Mouse (Mus musculus) forebrain, embryonic 15.5 days (tissue): ENCODE measurements at regions not wholly inside any gene's neighbourhood (a gene's known extent, or its start where the extent isn't known, plus 50 kb on each side); places are given as distances from the start of the nearest gene placed in this dataset.

Source experiments
- ATAC-seq: fragments of 200-750 bp; cut with Nextera tagmentation; replicated peaks from 2 replicates; pipeline ENCODE4 v1.8.0; 2017; ENCODE audit warnings: mild to moderate bottlenecking, moderate TSS enrichment, moderate library complexity
- H3K27ac ChIP-seq: fragments of 300-500 bp; sonication (generic); replicated peaks from 2 replicates; pipeline ENCODE4 v1.5.1; 2015; ENCODE audit warnings: mild to moderate bottlenecking, inconsistent platforms
- H3K27me3 ChIP-seq: fragments of 300-500 bp; sonication (generic); 2 replicates; pipeline ENCODE4 v1.6.1; 2015; ENCODE audit warnings: inconsistent platforms
- H3K36me3 ChIP-seq: fragments of 300-500 bp; sonication (generic); 2 replicates; pipeline ENCODE4 v1.6.1; 2015; ENCODE audit warnings: mild to moderate bottlenecking, inconsistent platforms
- H3K4me1 ChIP-seq: fragments of 300-500 bp; sonication (generic); 2 replicates; pipeline ENCODE4 v1.6.1; 2015; ENCODE audit warnings: inconsistent platforms
- H3K4me2 ChIP-seq: fragments of 300-500 bp; sonication (generic); replicated peaks from 2 replicates; pipeline ENCODE4 v1.6.1; 2015; ENCODE audit warnings: mild to moderate bottlenecking, inconsistent platforms
- H3K4me3 ChIP-seq: fragments of 300-500 bp; sonication (generic); 2 replicates; pipeline ENCODE4 v1.5.1; 2015; ENCODE audit warnings: mild to moderate bottlenecking, inconsistent platforms
- H3K9ac ChIP-seq: fragments of 300-500 bp; sonication (generic); replicated peaks from 2 replicates; pipeline ENCODE4 v1.6.1; 2015; ENCODE audit warnings: mild to moderate bottlenecking, inconsistent platforms
- H3K9me3 ChIP-seq: fragments of 300-500 bp; sonication (generic); 2 replicates; pipeline ENCODE4 v1.6.1; 2016; ENCODE audit warnings: inconsistent platforms
- WGBS: fragments of 180-500 bp; shearing (Covaris S2); methylation state at CpG from one replicate; pipeline ENCODE4 v1.1.7; 2015; ENCODE audit warnings: mixed read lengths; 5-methylcytosine and 5-hydroxymethylcytosine counted together

- no peak overlapping the region for H3K27ac ChIP-seq
- H3K4me2 ChIP-seq, result no peak overlapping the region
- no peaks in the 10 kb centered on the region for H3K9me3 ChIP-seq
- no peaks in the 10 kb centered on the region for H3K4me1 ChIP-seq
- H3K4me3 ChIP-seq, result no peak overlapping the region
- WGBS, result 86% methylated on average over 5 of the region's 5 CpGs
- ATAC-seq, result no peak
- no peaks in the 10 kb centered on the region for H3K36me3 ChIP-seq
- H3K9ac ChIP-seq, result no peak overlapping the region
- no peaks in the 10 kb centered on the region for H3K27me3 ChIP-seq
These were observed 175.2 kb downstream of the Klf7 start for GRCm38 (mm10) chr1:63946834-63947233.

DNA sequence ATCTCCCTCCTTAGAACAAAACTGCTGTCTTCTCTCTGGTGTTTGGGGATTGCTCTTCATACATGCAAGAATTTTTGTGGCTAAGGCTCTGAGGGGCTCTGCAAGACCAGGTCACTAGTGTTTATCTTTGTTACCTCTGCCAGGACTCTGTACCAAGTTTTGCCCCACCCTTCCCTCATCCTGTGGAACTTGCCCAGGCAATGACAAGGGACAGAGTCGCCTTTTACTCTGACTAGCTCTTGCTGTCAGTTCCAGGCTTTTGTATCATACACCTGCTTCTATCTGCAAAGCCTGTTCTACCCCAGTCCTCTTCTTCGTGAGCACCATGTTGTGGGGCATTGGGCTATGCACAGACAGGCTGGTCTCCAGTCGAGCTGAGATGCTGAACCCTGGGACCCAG, 175.7 kb upstream of the 4933402D24Rik start:
- no peaks in the 10 kb centered on the region for H3K27me3 ChIP-seq
- WGBS, result 62% methylated on average over 3 of the region's 3 CpGs
- H3K4me3 ChIP-seq, result no peak overlapping the region
- H3K27ac ChIP-seq, result no peak overlapping the region
- no peaks in the 10 kb centered on the region for H3K9me3 ChIP-seq
- ATAC-seq, result no peak
- no peak overlapping the region for H3K9ac ChIP-seq
- no peaks in the 10 kb centered on the region for H3K36me3 ChIP-seq
- no peaks in the 10 kb centered on the region for H3K4me1 ChIP-seq
- H3K4me2 ChIP-seq, result no peak overlapping the region

GRCm38 (mm10) chr1:63938416-63938815, 169.3 kb upstream of the 4933402D24Rik start:
- Histone ChIP-seq H3K36me3 (no peaks in the 10 kb centered on the region), H3K27ac (no peak overlapping the region), H3K4me2 (no peak overlapping the region), H3K27me3 (no peaks in the 10 kb centered on the region), H3K9me3 (no peaks in the 10 kb centered on the region), H3K4me3 (no peak overlapping the region), H3K9ac (no peak overlapping the region), H3K4me1 (no peaks in the 10 kb centered on the region)
- WGBS, result 87% methylated on average over 4 of the region's 4 CpGs
- ATAC-seq, result no peak

DNA sequence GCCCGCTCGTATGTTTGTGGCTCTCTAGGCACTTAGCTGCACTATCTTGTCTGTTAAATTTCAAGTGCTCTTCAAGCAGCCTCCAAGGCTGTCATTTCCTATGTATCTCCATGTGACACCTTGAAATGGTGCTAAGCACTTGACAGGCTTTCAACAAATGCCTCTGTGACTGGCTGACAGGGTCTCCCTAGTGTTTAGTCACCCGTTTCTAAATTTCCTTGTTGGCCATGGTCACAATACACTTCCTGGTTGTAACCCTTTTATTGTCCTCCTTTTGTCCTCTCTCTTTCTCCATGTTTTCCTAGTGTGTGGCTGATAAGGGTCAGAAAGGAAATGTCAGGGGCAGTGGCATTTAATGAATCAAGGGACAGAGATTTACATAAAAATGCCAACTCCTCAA, 168.4 kb upstream of the 4933402D24Rik start:
- Histone ChIP-seq H3K9ac (no peak overlapping the region), H3K9me3 (no peaks in the 10 kb centered on the region), H3K4me1 (peaks cover 2% of the 10 kb centered on the region; the same call in 1 of the 2 replicates), H3K27ac (no peak overlapping the region), H3K27me3 (no peaks in the 10 kb centered on the region), H3K36me3 (no peaks in the 10 kb centered on the region), H3K4me2 (no peak overlapping the region), H3K4me3 (no peak overlapping the region)
- ATAC-seq, result no peak
- 52% methylated on average over 3 of the region's 3 CpGs for WGBS

GRCm38 (mm10) chr1:63934570-63935280, 165.7 kb upstream of the 4933402D24Rik start:
- no peak for ATAC-seq
- Histone ChIP-seq H3K9me3 (no peaks in the 10 kb centered on the region), H3K27ac (no peak overlapping the region), H3K4me3 (no peak overlapping the region), H3K4me2 (no peak overlapping the region), H3K27me3 (no peaks in the 10 kb centered on the region), H3K9ac (no peak overlapping the region), H3K4me1 (peaks cover 4% of the 10 kb centered on the region; the same call in 1 of the 2 replicates), H3K36me3 (no peaks in the 10 kb centered on the region)
- WGBS, result 88% methylated on average over 8 of the region's 8 CpGs

- peaks cover 4% of the 10 kb centered on the region; the same call in 1 of the 2 replicates for H3K4me1 ChIP-seq
- H3K9ac ChIP-seq, result no peak overlapping the region
- no peak overlapping the region for H3K27ac ChIP-seq
- no peaks in the 10 kb centered on the region for H3K27me3 ChIP-seq
- H3K4me3 ChIP-seq, result no peak overlapping the region
- WGBS, result 41% methylated on average over 9 of the region's 9 CpGs
- no peak overlapping the region for H3K4me2 ChIP-seq
- no peaks in the 10 kb centered on the region for H3K36me3 ChIP-seq
- H3K9me3 ChIP-seq, result no peaks in the 10 kb centered on the region
- ATAC-seq, result no peak
These were observed 163.4 kb upstream of the 4933402D24Rik start for GRCm38 (mm10) chr1:63932484-63932883.

DNA sequence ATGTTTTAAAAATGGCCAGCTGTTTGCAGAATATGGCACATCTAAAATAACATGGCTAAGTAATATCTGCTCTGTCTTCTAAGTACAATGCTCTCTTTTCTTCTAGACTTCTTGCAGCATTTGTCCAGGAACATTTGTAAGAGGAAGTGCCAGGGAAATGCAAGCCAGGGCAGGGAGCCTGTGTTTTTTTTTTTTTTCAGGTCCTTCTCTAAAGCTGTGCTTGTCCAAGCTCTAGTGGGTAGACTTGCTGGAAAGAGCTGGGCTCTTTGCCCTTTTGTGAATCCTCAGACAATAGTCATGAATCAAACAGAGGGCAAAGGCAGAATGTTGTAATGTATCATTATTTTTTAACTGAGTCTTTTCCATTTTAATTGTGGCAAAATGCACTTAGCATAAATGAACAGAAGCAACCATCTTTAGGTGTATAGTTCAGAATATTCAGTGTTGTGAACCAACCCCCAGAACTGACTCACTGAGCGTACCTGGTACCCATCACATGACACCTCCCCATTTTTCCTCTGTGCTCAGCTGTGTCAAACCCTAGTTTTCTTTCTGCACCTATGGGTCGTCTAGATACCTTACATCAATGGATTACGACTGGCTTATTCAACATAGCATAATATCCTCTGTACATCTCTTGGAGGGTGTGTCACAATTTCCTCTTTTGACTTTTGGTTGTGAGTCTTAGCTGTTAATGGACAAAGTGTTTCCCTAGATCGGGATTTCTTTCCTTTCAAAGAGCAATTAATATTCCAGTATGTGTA, 160.5 kb upstream of the 4933402D24Rik start:
- no peaks in the 10 kb centered on the region for H3K9me3 ChIP-seq
- WGBS, result 90% methylated on average over 4 of the region's 4 CpGs
- no peaks in the 10 kb centered on the region for H3K27me3 ChIP-seq
- no peak overlapping the region for H3K4me3 ChIP-seq
- no peak overlapping the region for H3K9ac ChIP-seq
- no peak for ATAC-seq
- H3K4me1 ChIP-seq, result peaks cover 4% of the 10 kb centered on the region; the same call in 1 of the 2 replicates
- no peak overlapping the region for H3K4me2 ChIP-seq
- no peak overlapping the region for H3K27ac ChIP-seq
- no peaks in the 10 kb centered on the region for H3K36me3 ChIP-seq

GRCm38 (mm10) chr1:63928850-63929249, 159.8 kb upstream of the 4933402D24Rik start:
- Histone ChIP-seq H3K4me2 (no peak overlapping the region), H3K27me3 (no peaks in the 10 kb centered on the region), H3K27ac (no peak overlapping the region), H3K9me3 (no peaks in the 10 kb centered on the region), H3K36me3 (no peaks in the 10 kb centered on the region), H3K9ac (no peak overlapping the region), H3K4me3 (no peak overlapping the region), H3K4me1 (peaks cover 4% of the 10 kb centered on the region; the same call in 1 of the 2 replicates)
- 77% methylated on average over 5 of the region's 5 CpGs for WGBS
- ATAC-seq, result no peak

- 88% methylated on average over 3 of the region's 3 CpGs for WGBS
- Histone ChIP-seq H3K4me3 (no peak overlapping the region), H3K4me2 (no peak overlapping the region), H3K4me1 (peaks cover 4% of the 10 kb centered on the region; the same call in 1 of the 2 replicates), H3K36me3 (no peaks in the 10 kb centered on the region), H3K9ac (no peak overlapping the region), H3K27ac (no peak overlapping the region), H3K27me3 (no peaks in the 10 kb centered on the region), H3K9me3 (no peaks in the 10 kb centered on the region)
- no peak for ATAC-seq
These were observed 159.3 kb upstream of the 4933402D24Rik start for GRCm38 (mm10) chr1:63928361-63928760.

GRCm38 (mm10) chr1:63920181-63920933, 151.3 kb upstream of the 4933402D24Rik start:
- 59% methylated on average over 8 of the region's 8 CpGs for WGBS
- no peak for ATAC-seq

DNA sequence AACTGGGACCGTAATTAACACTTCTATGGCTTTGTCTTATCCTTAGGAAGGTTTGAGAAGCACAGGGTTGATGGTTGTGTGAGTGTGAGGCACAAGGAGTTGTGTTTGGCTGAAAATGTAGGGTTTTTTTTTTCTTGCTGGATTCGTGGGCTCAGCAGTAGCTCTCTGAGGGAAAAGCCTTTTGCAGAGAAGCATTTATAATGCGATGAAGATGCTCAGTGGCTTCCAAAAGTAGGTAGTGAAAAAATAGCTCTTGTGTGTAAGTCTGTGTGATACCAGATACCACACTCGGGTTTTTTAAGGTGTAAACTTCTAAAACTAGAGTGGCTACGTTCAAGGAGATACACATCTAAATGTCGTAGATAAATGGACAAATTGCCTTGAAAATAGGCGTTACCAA, 149.1 kb upstream of the 4933402D24Rik start:
- 81% methylated on average over 7 of the region's 7 CpGs for WGBS

More at GRCm38 (mm10) chr1:63920181-63920933, 151.3 kb upstream of the 4933402D24Rik start:
- H3K27me3 ChIP-seq, result no peaks in the 10 kb centered on the region
- H3K4me1 ChIP-seq, result no peaks in the 10 kb centered on the region
- no peak overlapping the region for H3K4me2 ChIP-seq
- no peak overlapping the region for H3K4me3 ChIP-seq
- H3K36me3 ChIP-seq, result no peaks in the 10 kb centered on the region
- no peak overlapping the region for H3K9ac ChIP-seq
- H3K9me3 ChIP-seq, result no peaks in the 10 kb centered on the region
- no peak overlapping the region for H3K27ac ChIP-seq

More for the DNA sequence above, 149.1 kb upstream of the 4933402D24Rik start:
- H3K36me3 ChIP-seq, result no peaks in the 10 kb centered on the region
- H3K27me3 ChIP-seq, result no peaks in the 10 kb centered on the region
- no peak overlapping the region for H3K4me3 ChIP-seq
- no peaks in the 10 kb centered on the region for H3K9me3 ChIP-seq
- no peaks in the 10 kb centered on the region for H3K4me1 ChIP-seq
- no peak overlapping the region for H3K9ac ChIP-seq
- ATAC-seq, result no peak
- no peak overlapping the region for H3K27ac ChIP-seq
- H3K4me2 ChIP-seq, result no peak overlapping the region
